Mouse (Mus musculus) erythroblast, embryonic 14.5 days (primary cell): Measurements from ENCODE around the gene Exoc3l.

Experiments used
- GATA1 ChIP-seq: IDR thresholded peaks from 2 replicates; pipeline ENCODE4 v1.6.1; 2012; ENCODE audit warnings: low read length, inconsistent platforms, mixed read lengths
- TAL1 ChIP-seq: IDR thresholded peaks from 3 replicates; pipeline ENCODE4 v1.6.1; 2012; ENCODE audit warnings: low read length, inconsistent platforms, mixed read lengths

GRCm38 (mm10) chr8:105297511-105298192 lies 1.8 kb upstream of the Exoc3l start, which contains the start of gene E2f4:
- no peak for TF ChIP-seq GATA1
- no peak for TF ChIP-seq TAL1
